Mouse (Mus musculus): Measurements from ENCODE around the gene Dct.

GRCm38 (mm10) chr14:118049648-118050238 lies 2.3 kb downstream of the Dct start:
- no peak for TF ChIP-seq CTCF (IDR thresholded peaks at IDR 0.05; ENCODE audit: borderline replicate concordance, control insufficient read depth, extremely low read depth, insufficient read depth, low read length, poor library complexity)
- TF ChIP-seq POLR2A (IDR thresholded peaks at IDR 0.05; ENCODE audit: control insufficient read depth, extremely low read depth, insufficient read depth, low read length, poor library complexity): no peak
